Mouse (Mus musculus): Measurements from ENCODE around the gene Msi2.

The Msi2 gene

DNA sequence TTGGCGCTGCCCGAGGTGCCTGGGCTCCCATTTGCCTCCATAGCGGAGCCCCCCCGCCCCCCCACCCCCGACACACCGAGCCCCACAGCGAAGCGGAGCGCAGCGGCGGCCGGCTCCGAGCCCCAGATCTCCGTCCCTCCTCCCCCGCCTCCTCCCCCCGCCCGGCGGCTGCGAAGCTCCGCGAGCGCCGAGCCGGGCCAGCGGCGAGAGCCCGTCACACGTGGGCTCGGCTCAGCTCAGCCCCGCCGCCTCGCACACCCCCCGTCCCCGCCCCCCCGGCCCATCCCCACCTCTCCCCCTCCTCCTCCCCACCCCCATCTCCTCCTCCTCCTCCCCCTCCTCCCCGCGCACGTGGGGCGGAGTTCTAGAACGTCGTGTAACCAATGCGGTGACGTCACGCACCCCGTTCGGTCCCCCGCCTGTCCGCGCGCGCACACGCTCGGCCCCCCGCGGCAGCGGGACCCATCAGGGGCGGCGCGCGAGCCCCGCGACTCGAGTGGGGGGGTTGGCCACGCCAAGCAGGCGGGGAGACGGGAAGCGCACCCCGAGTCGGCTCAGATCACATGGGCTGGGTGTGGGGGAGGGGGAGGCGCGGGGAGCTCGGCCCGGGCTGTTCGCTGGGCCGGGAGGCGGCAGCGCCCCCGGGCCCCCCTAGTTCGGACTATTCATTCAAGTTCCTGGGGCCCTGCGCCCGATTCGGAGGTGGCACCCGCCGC is at the start of gene Msi2:
Gene Msi2 (minus strand): TSS at position 464 of the 716 bp plus-strand sequence.
- DNase-seq (ENCODE audit: low spot score): peak; percentile 56

DNA sequence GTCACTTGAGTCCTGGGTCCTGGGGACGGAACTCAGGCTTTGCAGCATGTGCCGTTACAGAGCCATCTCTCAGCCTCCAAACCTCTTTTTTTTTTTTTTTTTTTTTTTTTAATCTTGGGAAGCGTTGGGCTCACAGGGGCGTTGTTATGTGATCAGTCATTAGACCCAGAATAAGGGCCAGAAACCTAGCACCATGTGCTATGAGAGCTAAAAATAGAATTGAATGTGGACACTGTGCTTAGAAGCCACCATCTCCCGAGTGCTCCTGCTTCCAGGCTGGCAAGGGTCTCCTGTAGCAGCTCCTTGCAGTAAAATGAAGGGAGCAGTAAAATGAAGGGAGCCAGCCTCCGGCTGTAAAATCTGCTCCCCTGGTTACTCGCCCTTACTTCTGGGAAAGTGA is 47.3 kb upstream of the Msi2 start:
- DNase-seq (ENCODE audit: low spot score): no peak

DNA sequence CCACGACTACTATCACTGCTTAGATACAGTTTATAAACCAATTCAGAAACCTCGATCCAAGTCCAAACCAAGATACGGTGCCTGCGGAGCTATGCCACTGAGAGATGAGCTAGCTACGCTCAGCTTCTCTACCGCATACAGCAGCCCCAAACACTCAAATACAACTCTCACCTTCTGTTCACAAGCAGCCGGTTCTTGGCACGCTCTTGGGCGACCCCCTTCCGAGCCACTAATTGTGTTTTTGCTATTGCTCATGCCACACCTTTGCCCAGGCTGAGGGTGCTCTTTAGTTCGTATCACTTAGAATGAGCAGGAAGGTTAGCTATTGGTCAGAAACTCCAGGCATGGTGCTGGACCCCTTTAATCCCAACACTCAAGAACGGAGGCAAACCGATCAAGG is 45.1 kb upstream of the Msi2 start:
- DNase-seq (ENCODE audit: low spot score): no peak

DNA sequence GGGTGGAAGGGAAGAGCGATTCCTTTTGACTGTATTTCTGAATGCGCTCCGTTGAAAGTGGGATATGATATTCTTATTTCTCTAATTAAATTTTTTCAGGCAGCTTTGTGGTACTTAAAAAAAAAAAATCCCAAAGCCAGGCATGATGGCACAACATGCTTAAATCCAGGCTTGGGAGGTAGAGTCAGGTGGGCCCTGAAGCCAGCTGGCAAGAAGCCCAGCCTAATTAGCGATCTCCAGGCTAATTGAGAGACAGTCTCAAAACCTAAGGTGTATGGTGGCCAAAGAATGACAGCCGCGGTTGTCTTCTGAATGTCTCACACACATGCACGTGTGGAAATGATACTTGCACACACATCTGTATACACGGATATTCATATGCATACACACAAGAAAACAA is 41.2 kb upstream of the Msi2 start:
- DNase-seq (ENCODE audit: low spot score): no peak

DNA sequence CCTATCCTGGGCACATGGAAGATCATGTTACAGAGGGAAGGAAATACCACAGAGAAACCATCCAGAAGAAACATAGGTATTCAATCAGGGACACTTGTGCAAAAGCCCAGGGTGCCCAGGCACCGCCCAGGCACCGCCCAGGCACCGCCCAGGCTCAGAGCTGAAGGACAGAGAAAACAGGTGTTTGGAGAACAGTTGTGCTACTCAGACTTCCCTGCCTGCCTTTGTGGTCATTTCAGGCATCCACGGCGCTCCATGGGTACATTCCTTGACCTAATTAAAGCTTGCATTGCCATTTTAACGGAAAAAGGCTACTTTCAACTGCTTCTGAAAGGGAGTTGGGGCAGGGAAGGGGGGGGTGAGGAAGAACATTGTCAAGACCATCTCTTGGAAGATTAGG is 40.1 kb upstream of the Msi2 start:
- no peak for DNase-seq (ENCODE audit: low spot score)

DNA sequence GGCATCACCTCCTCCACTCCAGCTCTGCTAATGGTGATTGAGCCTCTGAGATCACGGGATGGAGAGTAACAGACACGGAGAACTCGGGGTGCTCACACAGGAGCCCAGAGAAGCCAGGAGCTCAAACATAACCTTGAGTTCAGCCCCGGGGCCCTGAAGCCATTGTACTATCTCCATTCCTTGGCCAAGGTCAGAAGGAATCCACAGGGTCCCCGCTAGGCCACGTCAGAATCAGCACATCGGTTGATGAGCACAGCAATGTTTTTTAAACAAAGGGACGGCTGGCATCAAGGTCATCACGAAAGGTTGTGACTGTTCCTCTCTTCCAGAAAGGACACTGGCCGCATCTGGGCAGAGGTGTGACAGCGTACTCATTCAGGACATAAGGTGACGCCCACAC is 27.0 kb upstream of the Msi2 start:
- no peak for DNase-seq (ENCODE audit: low spot score)

DNA sequence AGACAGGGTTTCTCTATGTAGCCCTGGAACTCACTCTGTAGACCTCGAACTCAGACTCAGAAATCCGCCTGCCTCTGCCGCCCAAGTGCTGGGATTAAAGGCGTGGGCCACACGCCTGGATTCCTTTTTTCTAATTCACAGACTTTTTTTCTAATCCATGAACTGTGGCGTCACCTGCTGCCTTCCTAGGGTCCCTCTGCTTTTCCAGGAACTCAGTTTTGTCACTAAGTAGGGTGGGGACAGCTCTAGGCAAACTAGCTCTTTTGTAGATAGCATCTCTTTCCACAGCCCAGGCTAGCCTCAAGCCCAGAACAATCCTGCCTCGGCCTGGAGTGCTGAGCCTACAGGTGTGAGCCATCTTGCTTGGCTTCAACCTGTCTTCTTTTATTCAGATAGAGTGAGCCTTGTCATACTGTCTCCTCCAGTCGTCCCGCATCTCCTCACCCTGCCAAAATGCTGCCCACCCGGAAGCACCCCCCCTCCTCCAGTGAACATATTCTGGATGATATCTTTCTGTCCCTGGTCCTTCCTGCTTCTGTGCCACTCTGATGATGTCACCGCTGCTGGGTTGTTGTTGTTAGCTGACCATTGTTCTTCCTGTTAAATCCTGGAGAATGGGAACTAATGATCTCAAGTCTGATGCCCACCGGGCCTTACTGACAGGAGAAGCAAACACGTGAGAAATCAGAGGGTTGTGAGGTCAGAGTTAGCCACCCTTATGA is 21.4 kb upstream of the Msi2 start:
- no peak for DNase-seq (ENCODE audit: low spot score)

DNA sequence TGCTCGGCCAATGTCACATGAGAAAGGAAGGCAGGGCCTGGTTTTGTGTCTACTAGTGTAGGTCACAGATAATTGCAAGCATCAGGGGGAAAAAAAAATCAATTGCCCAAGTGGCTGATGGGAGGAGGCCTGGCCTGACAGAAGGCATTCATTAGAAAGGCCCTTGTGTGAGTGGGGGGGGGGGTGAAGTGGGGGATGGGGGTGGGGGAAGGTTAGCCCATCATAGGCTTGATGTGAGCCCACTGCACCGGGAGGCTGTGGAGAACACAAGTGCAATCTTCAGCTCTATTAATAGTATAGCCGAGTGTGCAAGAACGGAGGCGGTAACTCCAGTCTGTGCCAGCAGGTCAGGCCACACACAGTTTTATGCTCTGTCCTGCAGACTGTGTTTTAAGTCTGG is 11.1 kb upstream of the Msi2 start:
- no peak for DNase-seq (ENCODE audit: low spot score)

DNA sequence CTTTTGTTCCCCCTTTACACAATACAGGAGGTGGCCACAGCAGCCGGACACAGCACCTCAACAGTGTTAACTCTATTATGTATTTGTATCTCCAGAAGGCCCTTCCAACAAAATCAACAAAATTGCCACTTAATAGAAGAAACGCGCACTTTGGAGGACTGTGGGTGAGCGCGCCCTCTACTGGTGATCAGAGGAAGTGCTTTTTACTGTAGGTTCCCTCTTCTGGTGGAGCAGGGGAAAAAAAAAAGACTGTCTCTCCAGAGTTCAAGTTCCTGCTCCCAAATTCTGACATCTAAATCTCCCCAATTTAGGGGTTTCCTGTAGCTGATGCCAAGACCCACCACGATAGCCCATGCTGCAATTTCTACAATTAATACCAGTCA is 10.2 kb upstream of the Msi2 start:
- peak; percentile 56 for DNase-seq (ENCODE audit: low spot score)

DNA sequence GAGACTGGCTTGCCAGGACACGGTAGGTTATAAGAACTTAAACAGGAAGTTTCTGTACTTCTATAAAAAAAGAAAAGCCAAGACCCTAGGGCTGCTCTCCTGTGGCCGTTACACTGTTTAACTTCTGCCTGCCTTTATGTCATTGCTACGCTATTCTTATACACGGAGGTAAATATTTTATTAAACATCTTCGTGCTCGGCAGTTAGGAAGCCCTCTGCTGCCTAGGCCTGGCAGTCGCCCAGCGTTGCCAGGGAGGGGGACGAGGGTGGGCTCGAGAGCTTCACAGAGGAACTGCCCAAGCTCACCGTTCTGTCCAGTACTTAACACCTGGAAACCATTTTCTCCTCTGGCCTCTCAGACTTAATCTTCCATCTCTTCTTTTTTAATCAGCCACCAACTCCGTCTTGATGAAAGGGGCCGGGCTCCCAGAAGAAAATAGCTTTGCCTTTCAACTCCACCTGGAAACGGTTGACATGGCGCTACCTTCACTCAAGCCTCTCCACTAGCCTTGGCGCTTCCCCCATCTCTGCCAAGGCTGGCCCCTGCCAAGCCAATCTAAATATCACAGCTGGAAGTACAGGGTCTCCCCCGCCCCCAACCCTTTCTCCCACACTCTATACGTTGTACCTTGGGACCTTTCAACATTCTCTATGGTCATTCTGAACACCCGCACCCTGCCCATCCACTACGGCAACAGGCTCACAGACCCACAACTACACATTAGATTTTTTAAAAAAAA is 9.6 kb upstream of the Msi2 start:
- DNase-seq (ENCODE audit: low spot score): no peak

DNA sequence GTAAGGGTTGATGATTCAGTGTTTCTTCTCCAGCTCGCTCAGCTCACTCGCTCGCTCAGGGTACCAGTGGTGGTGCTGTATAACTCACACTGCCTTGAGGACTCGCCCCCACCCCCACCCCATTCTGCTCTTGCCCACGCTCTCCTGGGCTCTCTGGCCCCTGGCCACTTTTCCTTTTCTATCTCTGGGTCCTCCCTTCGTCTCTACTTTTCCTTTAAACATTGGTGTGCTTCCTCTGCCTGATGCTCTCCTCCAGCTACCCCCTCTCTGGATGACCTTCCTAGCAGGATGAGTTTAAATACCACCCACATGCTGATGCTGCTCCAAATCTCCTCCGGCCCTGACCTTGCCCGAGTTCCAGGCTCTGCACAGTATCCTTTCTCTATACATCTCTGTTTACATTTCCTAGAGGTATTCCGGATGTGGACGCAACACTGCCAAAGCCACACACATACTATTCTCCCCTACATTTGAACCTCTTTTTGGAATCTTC is 2.9 kb upstream of the Msi2 start:
- no peak for DNase-seq (ENCODE audit: low spot score)

DNA sequence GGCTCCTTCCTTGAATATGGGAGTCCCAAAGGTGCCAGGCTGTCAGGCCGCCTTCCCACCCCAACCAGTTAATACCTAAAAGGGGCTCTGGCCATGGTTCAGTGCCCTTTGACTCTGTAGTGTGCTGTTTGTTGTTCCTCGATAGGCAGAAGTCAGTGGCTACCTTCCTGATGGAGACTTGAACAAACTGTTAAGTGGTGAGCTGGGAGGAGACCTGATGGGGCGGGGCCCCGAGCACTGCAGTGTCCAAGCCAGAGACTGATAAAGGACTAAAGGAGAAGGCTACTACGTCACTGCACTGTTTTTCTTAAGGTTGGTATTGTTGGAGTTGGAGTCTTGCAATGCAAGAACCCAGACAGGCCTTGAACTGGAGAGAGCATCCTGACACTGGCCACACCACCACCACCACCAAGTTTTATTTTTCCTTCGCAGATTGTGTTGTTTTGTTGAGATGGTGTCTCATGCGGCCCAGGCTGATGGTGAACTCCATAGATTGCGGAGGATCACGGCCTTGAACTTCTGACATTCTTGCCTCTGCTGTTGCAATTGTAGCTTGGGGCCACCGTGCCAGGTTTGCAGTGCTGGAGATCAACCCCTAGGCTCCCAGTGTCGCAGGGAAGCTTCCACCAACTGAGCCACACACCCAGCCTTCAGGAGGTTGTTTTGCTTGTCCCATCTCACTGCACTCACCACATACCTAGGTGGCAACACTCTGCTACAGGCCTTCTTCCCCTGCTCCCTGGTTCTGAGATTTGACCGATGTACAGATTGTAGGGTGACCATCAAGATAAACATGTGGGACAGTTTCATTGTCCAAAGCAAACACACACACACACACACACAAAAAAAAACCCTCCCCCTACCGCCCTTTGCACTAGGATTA is 2.2 kb upstream of the Msi2 start:
- DNase-seq (ENCODE audit: low spot score): no peak

DNA sequence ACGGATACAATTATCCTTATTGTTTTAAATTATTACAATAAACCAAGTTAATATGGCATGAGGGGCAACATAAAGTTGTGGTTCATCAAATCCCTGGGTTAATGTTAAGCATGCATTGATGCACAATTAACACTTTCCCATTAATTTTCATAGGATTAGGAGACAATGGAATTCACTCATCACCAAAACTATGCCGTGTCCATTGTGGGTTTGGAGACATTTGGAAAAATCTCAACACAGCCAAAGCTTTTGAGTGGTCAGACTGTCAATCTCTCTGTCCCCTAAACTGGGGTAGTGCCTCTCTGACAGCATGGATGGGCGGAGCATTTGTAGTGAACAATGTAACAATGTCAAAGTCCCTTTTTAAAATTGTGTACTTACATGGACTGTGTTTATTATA is 1.3 kb upstream of the Msi2 start:
- no peak for DNase-seq (ENCODE audit: low spot score)

DNA sequence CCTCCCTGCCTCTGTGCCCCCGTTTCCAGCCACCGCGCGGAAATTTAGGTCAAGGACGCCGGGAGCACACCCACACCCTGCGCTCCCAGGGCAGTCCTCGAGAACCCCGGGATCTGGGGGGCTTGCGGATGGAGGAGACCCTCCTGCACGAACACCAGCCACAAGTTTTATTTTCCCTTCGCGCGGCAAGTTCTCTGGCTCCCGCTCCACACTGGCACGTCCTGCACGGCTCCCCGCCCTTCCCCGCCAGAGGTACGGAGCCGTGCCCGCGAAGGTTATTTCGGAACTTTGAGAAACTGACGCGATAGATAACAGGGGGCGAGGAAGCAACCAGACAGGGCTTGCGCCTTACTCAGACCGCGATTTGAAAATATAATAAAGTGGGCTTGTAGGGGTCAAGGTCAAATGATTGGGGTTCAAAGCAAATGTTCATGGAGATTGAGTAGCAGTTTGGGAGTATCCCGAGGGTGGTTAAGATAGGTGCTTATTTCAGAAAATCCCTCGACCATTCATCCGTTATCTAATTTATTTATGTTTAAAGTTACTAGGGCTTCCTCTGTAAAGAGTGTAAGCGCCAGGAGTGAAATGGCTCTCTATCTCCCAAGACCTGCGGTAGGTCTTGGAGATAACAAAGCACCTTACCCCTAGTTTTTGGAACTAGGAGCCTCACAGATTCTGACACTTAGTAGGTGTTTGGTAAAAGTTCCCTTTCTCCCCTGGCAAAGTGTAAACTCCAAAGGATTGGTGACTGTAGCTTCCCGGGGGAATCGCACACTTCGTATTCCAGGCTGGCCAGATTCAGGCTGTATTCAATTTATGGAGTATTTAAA is 668 bp upstream of the Msi2 start:
- DNase-seq (ENCODE audit: low spot score): no peak

DNA sequence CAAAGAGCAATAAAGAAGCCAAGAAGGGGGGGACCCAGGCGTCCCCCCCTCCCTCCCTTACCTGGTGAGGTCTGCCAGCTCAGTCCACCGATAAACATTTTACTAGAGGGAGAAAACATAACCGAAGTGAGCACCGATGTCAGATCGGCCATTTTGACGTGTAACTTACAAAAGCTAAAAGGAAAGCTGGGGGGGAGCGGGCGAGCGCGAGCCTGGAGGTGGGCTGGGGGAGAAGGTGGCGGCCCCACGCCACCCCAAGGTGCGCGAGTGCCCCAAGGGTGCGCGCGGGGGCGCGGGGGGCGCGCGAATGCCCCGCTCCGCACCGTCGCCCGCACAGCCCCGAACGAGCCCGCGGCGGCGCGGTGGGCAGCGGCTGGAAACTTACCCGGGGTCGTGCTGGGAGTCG is 666 bp downstream of the Msi2 start:
- DNase-seq (ENCODE audit: low spot score): no peak

DNA sequence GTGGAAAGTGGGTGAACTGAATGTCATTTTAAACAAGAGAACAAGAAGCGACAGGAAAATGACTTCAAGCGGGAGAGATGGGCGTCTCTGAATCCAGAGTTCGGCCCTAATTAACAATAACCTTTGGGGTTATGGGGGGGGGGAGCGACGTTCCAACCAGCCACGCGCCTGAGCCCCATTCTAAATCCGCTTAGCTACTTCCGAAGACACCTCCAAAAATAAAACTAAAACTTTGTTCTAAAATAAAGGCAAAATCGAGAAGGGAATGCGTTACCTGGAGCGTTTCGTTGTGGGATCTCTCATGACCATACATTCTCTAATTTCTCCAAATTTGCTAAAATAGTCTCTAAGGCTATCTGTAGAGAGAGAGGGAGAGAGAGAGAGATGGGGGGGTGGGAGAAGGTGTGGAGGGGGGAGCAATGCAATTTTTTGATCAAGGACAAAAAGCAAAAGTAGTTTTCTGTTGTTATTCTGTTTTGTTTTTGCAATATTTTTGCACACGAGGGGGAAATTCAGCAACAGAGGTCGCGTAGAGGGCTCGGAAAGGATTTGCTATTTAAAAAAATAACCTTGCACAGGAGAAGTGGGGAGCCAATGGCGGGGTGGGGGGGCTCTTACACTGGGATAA is 1.2 kb downstream of the Msi2 start:
- no peak for DNase-seq (ENCODE audit: low spot score)

DNA sequence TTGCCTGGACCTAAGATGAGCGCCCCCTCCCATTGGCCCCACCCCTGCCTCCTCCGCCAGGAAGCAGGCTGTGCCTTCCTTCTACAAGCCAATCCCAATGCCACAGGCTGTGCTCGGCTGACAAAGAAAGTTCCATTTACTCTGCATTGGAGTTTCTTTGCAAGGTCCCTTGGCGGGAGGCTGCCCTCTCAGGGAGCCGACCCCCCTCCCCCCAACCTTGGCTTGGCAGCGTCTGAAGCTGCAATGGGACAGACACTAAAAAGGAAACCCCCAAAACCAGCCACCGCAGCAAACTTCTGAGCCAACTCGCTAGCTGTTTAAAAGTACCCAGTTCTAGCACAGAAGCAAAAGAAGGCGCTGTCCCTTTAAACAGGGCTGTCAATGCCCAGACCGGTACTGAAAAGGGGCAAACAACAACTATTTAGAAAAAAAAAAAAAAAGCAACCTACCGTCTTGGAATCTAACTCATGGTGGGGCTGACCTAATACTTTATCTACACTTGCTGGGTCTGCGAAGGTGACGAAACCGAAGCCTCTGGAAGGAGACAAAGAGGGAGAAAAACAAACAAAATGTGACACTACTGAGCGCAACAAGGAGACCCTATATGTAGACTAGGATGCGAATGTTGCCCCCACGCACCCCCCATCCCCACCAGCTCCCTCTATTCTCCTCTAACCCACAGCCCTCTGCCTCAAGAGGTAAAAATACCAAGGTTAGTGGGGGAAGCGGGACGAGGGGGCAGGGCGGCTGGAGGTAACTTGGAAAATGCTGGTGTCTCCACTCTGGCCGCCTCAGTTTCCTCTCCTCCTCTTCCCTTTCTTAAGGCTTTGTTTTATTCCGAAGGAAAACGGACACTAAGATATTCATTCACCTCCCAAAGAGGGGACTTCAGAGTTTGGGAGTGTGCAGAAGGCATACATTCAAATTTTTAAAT is 2.0 kb downstream of the Msi2 start:
- DNase-seq (ENCODE audit: low spot score): no peak

DNA sequence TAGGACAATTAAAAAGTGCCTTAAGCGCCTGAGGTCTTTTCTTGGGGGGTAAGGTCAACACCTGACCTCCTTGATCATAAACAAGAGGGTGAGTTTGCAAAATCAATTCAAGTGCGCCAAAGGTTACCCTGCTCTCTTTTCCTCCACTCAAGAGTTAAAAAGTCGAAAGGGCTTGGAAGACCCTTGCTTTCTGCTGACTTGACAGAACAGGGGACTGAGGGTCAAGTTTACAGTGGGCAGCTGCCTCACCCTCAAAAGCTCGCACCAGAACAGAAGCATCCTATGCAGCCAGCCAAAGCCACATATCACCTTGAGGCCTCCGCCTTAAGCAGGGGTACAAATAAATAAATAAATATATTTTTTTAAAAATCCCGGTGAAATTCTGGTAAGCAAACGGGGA is 3.0 kb downstream of the Msi2 start:
- no peak for DNase-seq (ENCODE audit: low spot score)

DNA sequence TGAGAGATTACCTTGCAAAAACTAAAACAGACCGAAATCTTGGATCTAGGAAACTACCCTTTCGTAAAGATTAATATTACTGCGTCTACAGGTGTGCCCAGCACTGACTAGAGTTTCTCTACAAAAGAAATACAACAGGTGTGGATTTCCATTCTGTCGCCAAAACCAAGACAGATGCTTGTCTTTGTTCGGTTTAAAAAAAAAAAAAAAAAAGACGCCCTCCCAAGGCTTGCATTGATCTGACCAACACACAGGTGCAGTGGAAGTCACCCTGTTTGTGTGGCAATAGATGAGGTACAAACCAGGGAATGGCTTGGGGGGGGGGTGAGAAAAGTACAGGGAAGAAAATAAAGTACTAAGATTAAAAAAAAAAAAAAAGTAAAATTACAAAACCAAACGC is 4.2 kb downstream of the Msi2 start:
- no peak for DNase-seq (ENCODE audit: low spot score)

DNA sequence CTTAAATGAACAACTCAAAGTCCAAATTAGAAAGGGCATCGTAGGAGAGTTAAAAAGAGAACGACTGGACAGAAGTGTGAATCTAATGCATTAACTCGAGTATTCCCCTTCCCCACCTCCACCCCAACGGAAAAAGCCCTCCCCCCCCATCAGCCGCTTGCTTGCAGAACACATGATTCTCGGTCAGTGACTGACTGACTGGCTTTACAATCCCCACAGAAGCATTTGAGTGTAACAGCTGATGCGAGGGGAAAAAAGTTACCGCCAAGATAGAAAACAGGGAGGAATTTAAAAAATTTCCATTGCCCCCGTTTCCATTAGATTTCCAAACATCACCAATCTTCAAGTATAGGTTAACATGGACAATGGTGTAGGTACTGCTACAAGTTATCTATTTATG is 4.8 kb downstream of the Msi2 start:
- DNase-seq (ENCODE audit: low spot score): no peak

Data from ovary, postnatal 10 days (tissue).